Mouse (Mus musculus) ovary, adult 18-20 months (tissue): ENCODE measurements at regions not wholly inside any gene's neighbourhood (a gene's known extent, or its start where the extent isn't known, plus 50 kb on each side); places are given as distances from the start of the nearest gene placed in this dataset.
A peak's percentile ranks its signal among the peaks of the same experiment; 100 is the strongest.

ENCODE experiments used
- DNase-seq: peaks from one replicate; pipeline ENCODE4 v3.0.0; 2022; ENCODE audit warnings: low spot score, mixed read lengths

GRCm38 (mm10) chr3:106879994-106880393 is 53.9 kb upstream of the Olfr266 start:
- DNase-seq = no peak

DNA sequence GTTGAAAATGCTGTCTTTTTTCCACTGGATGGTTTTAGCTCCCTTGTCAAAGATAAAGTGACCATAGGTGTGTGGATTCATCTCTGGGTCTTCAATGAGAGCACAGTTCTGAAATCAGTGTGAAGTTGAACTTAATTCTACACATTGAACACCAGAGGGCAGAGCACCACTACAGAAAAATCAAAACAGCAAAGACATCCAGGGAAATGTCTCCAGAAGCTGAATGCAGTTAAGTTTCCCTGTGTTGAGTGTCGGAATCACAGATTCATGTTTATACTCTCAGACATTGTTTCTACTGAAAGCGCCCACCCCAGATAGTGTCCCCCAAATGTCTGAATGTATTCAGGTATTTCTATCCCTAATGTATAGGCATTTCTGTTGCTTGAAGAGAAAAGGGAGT is 77.1 kb upstream of the Olfr266 start:
- DNase-seq = no peak

DNA sequence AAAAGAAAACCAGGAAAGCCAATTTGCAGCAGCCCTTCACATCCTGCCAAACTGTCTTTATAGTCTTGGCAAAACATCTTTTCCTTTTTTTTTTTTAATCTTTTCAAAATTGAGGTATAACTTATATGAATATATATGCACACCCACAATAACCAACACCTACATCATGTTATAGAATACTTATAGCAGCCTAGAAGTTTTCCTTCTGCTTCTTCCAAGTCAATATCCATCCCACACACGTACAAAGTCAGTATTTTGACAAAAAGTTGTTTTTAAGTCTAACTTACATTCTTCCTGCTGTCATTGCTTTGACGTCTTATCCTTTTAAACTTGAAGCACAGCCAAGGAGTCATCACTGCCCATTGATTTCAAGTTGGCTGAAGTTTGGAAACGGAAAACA is 80.6 kb upstream of the Olfr266 start:
- DNase-seq = no peak

GRCm38 (mm10) chr3:106936067-106936466 is 99.9 kb upstream of the Kcna3 start:
- DNase-seq = no peak

- DNase-seq = no peak
Observed at GRCm38 (mm10) chr3:106940095-106940494, 95.9 kb upstream of the Kcna3 start.

- no peak for DNase-seq
Observed at GRCm38 (mm10) chr3:106955555-106956446, 80.2 kb upstream of the Kcna3 start.

DNA sequence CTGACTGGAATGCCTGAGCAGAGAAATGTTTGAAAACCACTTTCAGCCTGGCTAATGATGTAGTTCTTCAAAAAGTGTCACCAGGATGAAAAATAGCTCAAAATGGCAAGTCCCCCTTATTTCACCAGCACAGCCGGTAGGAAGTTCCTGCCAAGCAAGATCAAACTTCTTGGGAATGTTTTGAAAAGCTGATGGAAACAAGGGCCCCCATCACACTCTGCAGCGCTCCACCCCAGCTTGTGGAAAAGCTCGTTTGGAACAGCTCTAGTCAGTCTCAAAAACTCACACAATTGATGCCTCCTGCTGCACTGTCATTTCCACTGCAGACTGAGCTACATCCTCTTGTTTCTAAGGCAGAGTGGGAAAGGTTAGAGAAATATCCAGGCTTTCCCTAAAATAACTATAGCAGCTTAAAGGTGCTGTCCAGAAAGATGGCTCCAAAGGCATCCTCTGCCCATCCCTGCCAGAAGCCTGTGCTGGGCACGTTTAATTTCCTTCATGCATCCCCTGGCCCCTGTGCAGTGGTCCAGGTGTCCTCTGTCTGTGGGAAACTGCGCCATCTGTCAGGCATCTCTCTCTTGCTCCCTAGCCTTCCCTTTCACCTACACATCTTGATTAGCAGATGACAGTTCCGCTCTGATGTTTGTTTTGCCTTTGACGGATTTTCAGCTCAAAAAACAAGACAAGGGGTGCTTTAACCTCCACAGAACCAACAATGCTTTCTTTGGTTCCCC is 78.6 kb upstream of the Kcna3 start:
- no peak for DNase-seq

GRCm38 (mm10) chr3:106958194-106958593 is 77.8 kb upstream of the Kcna3 start:
- no peak for DNase-seq

GRCm38 (mm10) chr3:106960596-106960995 is 75.4 kb upstream of the Kcna3 start:
- DNase-seq = no peak

- no peak for DNase-seq
Observed at GRCm38 (mm10) chr3:106962466-106962865, 73.5 kb upstream of the Kcna3 start.

GRCm38 (mm10) chr3:106966198-106966597 is 69.8 kb upstream of the Kcna3 start:
- no peak for DNase-seq

GRCm38 (mm10) chr3:106967479-106967878 is 68.5 kb upstream of the Kcna3 start:
- DNase-seq = no peak

GRCm38 (mm10) chr3:106974114-106974789 is 61.7 kb upstream of the Kcna3 start:
- no peak for DNase-seq

DNA sequence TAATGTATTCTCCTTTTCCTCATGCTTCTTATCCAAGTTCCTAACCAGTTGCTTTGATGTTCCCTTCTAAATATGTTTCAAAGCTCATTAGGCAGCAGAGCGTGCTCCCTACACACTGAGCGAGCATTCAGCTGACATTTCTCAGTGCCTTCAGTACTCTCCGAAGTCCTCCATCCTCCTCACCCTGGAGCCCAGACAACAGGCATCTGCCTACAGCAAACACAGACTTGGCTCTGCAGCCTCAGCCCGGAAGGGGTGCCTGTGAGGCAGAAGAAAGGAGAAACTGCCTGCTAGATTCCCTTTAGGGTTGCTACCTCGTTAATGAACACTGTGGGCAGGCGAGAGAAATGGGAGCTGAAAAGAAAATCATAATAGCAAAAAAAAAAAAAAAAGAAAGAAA is 57.2 kb upstream of the Kcna3 start:
- no peak for DNase-seq

GRCm38 (mm10) chr3:106980914-106981313 is 55.1 kb upstream of the Kcna3 start:
- no peak for DNase-seq

DNA sequence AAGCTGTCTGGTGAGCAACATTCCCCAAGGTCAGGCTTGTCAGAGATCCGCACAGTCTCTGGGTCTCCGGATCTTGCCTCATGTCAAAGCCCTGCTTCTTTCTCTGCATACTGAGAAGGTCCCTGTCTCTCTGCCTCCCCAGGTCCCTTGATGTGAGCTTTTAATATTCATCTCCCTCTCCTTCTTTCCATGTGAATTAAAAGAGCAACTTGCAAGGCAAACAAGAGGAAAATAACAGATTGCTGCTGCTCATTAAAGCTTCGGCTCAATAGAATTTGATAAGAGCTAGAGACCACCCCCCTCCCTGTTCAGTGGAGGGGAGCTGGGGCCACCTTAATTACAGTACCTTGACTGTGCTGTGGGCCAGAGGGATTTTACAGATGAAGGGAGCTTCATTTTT is 54.6 kb upstream of the Kcna3 start:
- DNase-seq = peak; percentile 3

- DNase-seq = no peak
Observed at GRCm38 (mm10) chr3:106984231-106984630, 51.7 kb upstream of the Kcna3 start.
